Mouse (Mus musculus) hindbrain, postnatal 0 days (tissue): ENCODE measurements around the gene Dnm1. TPM values are rescaled to one million over a fixed set of nuclear protein-coding genes. Genes with fewer than 3 reads are reported as not detected.
A peak's percentile ranks its signal among the peaks of the same experiment; 100 is the strongest.

ENCODE experiments used
- ATAC-seq: fragments of 200-750 bp; cut with Nextera tagmentation; 2 replicates; pipeline ENCODE4 v1.8.0; 2017; ENCODE audit warnings: mild to moderate bottlenecking, moderate TSS enrichment, moderate library complexity
- DNase-seq: peaks from one replicate; pipeline ENCODE4 v3.0.0-alpha.2; 2015; ENCODE audit warnings: low spot score
- H3K27ac ChIP-seq: fragments of 300-500 bp; sonication (generic); 2 replicates; pipeline ENCODE4 v1.5.1; 2014; ENCODE audit warnings: mild to moderate bottlenecking
- H3K27me3 ChIP-seq: fragments of 300-500 bp; sonication (generic); 2 replicates; pipeline ENCODE4 v1.6.1; 2014; ENCODE audit warnings: low read length, mixed read lengths; ENCODE audit not compliant: insufficient read depth
- H3K36me3 ChIP-seq: fragments of 300-500 bp; sonication (generic); 2 replicates; pipeline ENCODE4 v1.6.1; 2014; ENCODE audit warnings: low read length, mixed read lengths; ENCODE audit not compliant: insufficient read depth
- H3K4me1 ChIP-seq: fragments of 300-500 bp; sonication (generic); 2 replicates; pipeline ENCODE4 v1.6.1; 2014; ENCODE audit warnings: antibody characterized with exemption, low read length, mixed read lengths; ENCODE audit not compliant: insufficient read depth
- H3K4me2 ChIP-seq: fragments of 300-500 bp; sonication (generic); 2 replicates; pipeline ENCODE4 v1.6.1; 2014; ENCODE audit warnings: low read depth, mild to moderate bottlenecking, low read length, moderate library complexity, mixed read lengths
- H3K4me3 ChIP-seq: fragments of 300-500 bp; sonication (generic); 2 replicates; pipeline ENCODE4 v1.5.1; 2014; ENCODE audit warnings: low read length
- H3K9ac ChIP-seq: fragments of 300-500 bp; sonication (generic); replicated peaks from 2 replicates; pipeline ENCODE4 v1.6.1; 2014; ENCODE audit warnings: mild to moderate bottlenecking, low read length, moderate library complexity, mixed read lengths
- H3K9me3 ChIP-seq: fragments of 300-500 bp; sonication (generic); 2 replicates; pipeline ENCODE4 v1.6.1; 2016; ENCODE audit warnings: low read length, mixed read lengths
- CTCF ChIP-seq: IDR thresholded peaks from 2 replicates; pipeline ENCODE4 v1.5.1; 2016; ENCODE audit warnings: antibody characterized with exemption, control low read depth, low read depth
- WGBS: fragments of 180-500 bp; shearing (Covaris S2); extraction: QIAGEN DNeasy Blood & Tissue Kit; methylation state at CpG from one replicate; pipeline ENCODE4 v1.1.7; 2014; 5-methylcytosine and 5-hydroxymethylcytosine counted together
- polyA plus RNA-seq: library from polyadenylated mRNA; unstranded; fragments of >200 nt; fragmentation: Nextera tagmentation; extraction: Ambion mirVana; gene quantifications from 2 replicates; pipeline ENCODE4 v1.2.1, GENCODE M21; 2015
- total RNA-seq: library from RNA; depleted of rRNA; stranded (reverse); fragments of >200 nt; gene quantifications from 2 replicates; pipeline ENCODE4 v1.2.3, GENCODE M21; 2014

The Dnm1 gene
- total and polyA plus RNA-seq, 2 experiments from 2014 or later: 96.9 to 190 TPM

DNA sequence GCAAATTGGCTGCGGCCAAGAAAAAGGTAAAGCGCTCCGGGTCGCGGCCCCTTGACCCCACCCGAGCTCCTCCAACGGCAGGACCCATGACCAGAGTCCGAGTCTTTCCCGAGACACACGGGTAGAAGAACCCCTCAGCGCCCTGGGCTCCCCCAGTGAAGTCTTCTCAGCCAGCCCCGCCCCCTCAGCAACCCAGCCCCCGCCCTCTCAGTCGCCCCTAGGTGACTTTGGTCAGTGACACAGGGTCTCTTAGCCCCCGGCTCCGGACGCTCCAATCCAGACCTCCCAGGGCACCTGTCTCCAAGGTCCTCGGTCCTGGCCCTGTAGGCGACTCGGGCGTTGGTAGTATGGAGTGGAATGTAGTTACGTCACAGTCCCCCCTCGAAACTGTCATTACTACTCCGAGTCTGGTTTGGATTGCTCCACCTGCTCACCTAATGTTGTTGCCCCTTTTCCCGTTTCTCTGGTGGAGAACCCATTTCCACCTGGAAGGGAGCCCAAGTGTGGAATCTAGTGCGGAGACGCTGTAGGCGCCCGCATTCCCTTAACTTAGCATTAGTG, 64.7 kb downstream of the Dnm1 start:
- Histone ChIP-seq H3K4me3 (peak overlapping the region; percentile 58), H3K4me2 (peak overlapping the region; percentile 62), H3K27me3 (no peaks in the 10 kb centered on the region), H3K9me3 (no peaks in the 10 kb centered on the region), H3K4me1 (peaks cover 10% of the 10 kb centered on the region), H3K9ac (peak overlapping the region; percentile 68), H3K27ac (peak overlapping the region; percentile 73), H3K36me3 (peaks cover 19% of the 10 kb centered on the region; the same call in 1 of the 2 replicates)
- DNase-seq (peak; percentile 43), ATAC-seq (peak; percentile 67)
- 1% methylated on average over 29 of the region's 29 CpGs for WGBS
- TF ChIP-seq CTCF: no peak

DNA sequence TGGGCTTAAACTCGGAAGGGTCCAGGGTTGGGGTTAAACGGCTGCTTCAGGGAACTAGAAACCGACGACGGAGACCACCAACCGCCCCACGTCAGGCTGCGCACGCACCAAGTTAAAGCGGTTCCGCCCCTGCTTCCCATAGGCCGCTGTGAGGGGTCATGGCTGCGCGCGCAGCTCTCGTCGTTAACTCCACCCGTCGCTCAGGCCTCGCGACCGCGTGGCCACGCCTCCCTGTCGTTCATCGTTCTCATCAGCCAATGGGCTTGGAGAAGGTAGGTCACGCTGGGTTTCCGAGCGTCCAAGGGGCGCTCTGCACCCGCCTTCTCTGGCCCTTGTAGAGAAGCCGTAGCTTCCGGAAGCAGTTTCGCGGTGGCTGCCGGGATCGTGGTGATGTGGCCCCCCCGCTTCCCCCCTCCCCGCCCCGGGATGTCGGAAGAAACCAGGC, 65.2 kb downstream of the Dnm1 start, which contains the start of gene Swi5:
Swi5 (minus strand) TSS at position 153 of the 445 bp plus-strand sequence.
- H3K9ac ChIP-seq: peak within 1 kb of the TSS; percentile 90
- H3K27me3 ChIP-seq: no peaks in the 10 kb centered on the region
- ATAC-seq (peak; percentile 100), DNase-seq (peak; percentile 100)
- 0% methylated on average over 40 of the region's 41 CpGs for WGBS
- H3K27ac ChIP-seq: peak within 1 kb of the TSS; percentile 85
- peaks cover 10% of the 10 kb centered on the region for H3K4me1 ChIP-seq
- no peaks in the 10 kb centered on the region for H3K9me3 ChIP-seq
- H3K36me3 ChIP-seq: peaks cover 19% of the 10 kb centered on the region; the same call in 1 of the 2 replicates
- H3K4me2 ChIP-seq: peak within 1 kb of the TSS; percentile 92
- H3K4me3 ChIP-seq: peak within 1 kb of the TSS; percentile 58
- no peak for TF ChIP-seq CTCF

DNA sequence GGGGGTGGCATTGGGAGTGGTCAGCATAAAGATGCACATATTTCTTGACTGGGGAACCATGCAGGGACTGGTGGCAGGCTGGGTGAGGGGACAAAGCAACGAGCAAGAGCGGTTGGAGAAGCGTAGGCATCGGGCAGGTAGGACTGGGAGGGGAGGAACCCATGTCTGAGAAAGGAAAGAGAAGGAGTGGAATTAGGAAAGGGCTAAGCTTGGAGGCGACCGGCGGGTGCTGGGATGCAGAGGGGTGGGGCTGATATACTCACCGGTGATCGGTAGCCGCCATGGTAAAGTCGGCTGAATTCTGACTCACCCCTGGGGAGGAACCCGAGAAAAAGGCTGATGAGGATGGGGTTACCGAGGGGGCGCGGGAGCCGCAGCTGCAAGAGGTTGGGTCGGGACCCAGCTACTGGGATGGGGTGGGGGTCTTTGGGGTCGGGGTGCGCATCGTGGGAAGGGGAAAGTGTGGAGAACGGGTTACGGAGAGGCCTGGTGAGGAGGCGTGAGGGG, 65.8 kb downstream of the Dnm1 start, which contains the start of gene Golga2:
Golga2 (plus strand) TSS at position 51 of the 507 bp plus-strand sequence.
- DNase-seq (no peak), ATAC-seq (no peak; the same call in 1 of the 2 replicates)
- peaks cover 14% of the 10 kb centered on the region; the same call in 1 of the 2 replicates for H3K36me3 ChIP-seq
- H3K9ac ChIP-seq: peak within 1 kb of the TSS; percentile 90
- H3K27ac ChIP-seq: peak within 1 kb of the TSS; percentile 85
- WGBS: 3% methylated on average over 20 of the region's 23 CpGs
- no peak for TF ChIP-seq CTCF
- no peaks in the 10 kb centered on the region for H3K27me3 ChIP-seq
- H3K4me2 ChIP-seq: peak within 1 kb of the TSS; percentile 92
- H3K9me3 ChIP-seq: no peaks in the 10 kb centered on the region
- H3K4me1 ChIP-seq: peaks cover 10% of the 10 kb centered on the region
- H3K4me3 ChIP-seq: peak within 1 kb of the TSS; percentile 58

DNA sequence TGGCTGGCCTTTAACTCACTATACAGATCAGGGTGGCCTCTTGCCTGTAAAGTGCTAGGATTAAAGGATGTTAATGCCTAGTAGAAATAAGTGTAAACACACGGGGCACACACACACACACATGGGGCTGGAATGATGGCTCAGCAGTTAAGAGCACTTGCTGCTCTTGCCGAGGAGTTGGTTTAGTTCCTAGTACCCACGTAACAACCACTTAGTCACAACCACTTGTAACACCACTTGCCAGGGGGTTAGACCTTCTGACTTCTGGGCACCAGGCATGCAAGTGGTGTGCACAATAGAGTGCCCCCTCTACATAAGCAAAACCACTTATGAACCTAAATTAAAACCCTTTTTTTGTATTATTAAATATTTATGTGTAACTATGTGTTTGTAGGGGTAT, 69.2 kb downstream of the Dnm1 start:
- Histone ChIP-seq H3K36me3 (peaks cover 28% of the 10 kb centered on the region), H3K27ac (no peak overlapping the region), H3K9ac (no peak overlapping the region), H3K4me2 (no peak overlapping the region), H3K9me3 (no peaks in the 10 kb centered on the region), H3K4me1 (peaks cover 10% of the 10 kb centered on the region), H3K27me3 (no peaks in the 10 kb centered on the region), H3K4me3 (no peak overlapping the region)
- TF ChIP-seq CTCF: no peak
- WGBS: 91% methylated on average over 3 of the region's 3 CpGs
- DNase-seq: no peak
- no peak for ATAC-seq

DNA sequence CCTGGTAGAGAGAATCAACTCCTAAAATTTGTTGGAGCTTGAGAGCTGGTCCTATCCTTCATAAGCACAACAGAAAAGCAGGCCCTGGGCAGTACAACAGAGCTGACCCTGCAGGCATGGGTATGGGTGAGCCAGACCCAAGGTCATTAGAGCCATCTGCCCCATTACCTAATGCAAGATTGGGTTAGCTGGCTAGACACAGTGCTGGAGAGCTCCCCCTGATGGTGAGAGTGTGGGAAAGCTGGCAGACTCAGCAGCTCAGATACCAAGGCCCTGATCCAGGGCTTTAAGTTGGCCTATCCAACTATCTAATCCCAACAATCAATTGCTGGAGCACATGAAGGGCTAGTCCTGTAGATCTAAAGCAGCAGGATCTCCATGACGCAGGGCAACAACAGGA, 70.4 kb downstream of the Dnm1 start:
- H3K27me3 ChIP-seq: no peaks in the 10 kb centered on the region
- peak; percentile 67 for TF ChIP-seq CTCF
- H3K4me2 ChIP-seq: no peak overlapping the region
- H3K9ac ChIP-seq: no peak overlapping the region
- H3K36me3 ChIP-seq: peaks cover 34% of the 10 kb centered on the region
- DNase-seq (peak; percentile 65), ATAC-seq (no peak)
- no peaks in the 10 kb centered on the region for H3K9me3 ChIP-seq
- H3K4me3 ChIP-seq: no peak overlapping the region
- peaks cover 10% of the 10 kb centered on the region for H3K4me1 ChIP-seq
- WGBS: 81% methylated on average over 1 of the region's 1 CpGs
- H3K27ac ChIP-seq: no peak overlapping the region

DNA sequence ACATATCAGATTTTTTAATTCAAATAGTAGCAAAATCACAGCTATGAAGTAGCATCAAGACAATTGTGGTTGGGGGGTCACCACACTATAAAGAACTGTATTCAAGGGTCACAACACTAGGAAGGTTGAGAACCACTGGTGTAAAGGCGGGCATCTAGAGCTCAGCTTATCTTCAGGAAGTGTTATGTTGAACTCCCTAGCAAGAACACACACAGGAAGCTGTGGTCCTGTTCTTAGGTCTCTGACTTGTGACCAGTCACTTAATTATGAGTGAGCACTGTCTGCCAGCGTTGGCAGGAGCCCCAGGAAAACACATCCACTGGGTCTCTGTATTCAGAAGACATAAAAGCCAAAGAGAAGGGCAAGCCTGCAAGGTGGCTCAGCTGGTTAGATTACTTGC, 70.8 kb downstream of the Dnm1 start:
- Histone ChIP-seq H3K4me3 (no peak overlapping the region), H3K4me1 (peaks cover 10% of the 10 kb centered on the region), H3K36me3 (peaks cover 38% of the 10 kb centered on the region), H3K27ac (no peak overlapping the region), H3K27me3 (no peaks in the 10 kb centered on the region), H3K9ac (no peak overlapping the region), H3K4me2 (no peak overlapping the region), H3K9me3 (no peaks in the 10 kb centered on the region)
- DNase-seq (no peak), ATAC-seq (no peak)
- 95% methylated on average over 2 of the region's 2 CpGs for WGBS
- TF ChIP-seq CTCF: no peak

DNA sequence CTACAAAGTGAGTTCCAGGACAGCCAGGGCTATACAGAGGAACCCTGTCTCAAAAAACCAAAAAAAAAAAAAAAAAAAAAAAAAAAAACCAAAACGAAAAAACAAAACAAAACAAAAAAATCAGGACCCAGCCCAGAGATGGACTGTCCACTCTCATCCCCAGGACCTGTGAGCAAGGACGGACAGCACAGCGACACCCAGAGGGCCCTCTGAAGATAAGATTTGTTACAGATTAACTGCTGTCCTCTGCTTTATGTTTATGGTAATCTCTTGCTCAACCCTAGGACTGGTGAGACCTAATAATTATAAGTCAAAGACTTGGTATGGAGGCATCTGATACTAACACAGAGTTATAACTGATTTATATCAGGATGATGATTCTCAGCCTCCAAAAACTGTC, 77.3 kb downstream of the Dnm1 start:
- no peaks in the 10 kb centered on the region for H3K27me3 ChIP-seq
- no peak overlapping the region for H3K4me3 ChIP-seq
- H3K4me2 ChIP-seq: no peak overlapping the region
- no peaks in the 10 kb centered on the region for H3K4me1 ChIP-seq
- no peak overlapping the region for H3K27ac ChIP-seq
- WGBS: 82% methylated on average over 3 of the region's 3 CpGs
- H3K9ac ChIP-seq: no peak overlapping the region
- no peak for TF ChIP-seq CTCF
- H3K9me3 ChIP-seq: no peaks in the 10 kb centered on the region
- DNase-seq: no peak
- ATAC-seq: no peak
- peaks cover 23% of the 10 kb centered on the region for H3K36me3 ChIP-seq
